Mouse (Mus musculus) G1E-ER4 (cell line): ENCODE data around the gene Pak1. TPM values are rescaled to one million over a fixed set of nuclear protein-coding genes. Genes with fewer than 3 reads are reported as not detected.

Source experiments
- GATA1 ChIP-seq: IDR thresholded peaks from one replicate; pipeline ENCODE4 v1.8.0; 2012; ENCODE audit warnings: low read length, inconsistent platforms
- polyA plus RNA-seq: library from polyadenylated mRNA; stranded (reverse); fragments of >175 nt; gene quantifications from 2 replicates; pipeline ENCODE4 v1.2.3, GENCODE M21; 2012

Gene Pak1
- polyA plus RNA-seq, 1 experiment, result 0.11 TPM

DNA sequence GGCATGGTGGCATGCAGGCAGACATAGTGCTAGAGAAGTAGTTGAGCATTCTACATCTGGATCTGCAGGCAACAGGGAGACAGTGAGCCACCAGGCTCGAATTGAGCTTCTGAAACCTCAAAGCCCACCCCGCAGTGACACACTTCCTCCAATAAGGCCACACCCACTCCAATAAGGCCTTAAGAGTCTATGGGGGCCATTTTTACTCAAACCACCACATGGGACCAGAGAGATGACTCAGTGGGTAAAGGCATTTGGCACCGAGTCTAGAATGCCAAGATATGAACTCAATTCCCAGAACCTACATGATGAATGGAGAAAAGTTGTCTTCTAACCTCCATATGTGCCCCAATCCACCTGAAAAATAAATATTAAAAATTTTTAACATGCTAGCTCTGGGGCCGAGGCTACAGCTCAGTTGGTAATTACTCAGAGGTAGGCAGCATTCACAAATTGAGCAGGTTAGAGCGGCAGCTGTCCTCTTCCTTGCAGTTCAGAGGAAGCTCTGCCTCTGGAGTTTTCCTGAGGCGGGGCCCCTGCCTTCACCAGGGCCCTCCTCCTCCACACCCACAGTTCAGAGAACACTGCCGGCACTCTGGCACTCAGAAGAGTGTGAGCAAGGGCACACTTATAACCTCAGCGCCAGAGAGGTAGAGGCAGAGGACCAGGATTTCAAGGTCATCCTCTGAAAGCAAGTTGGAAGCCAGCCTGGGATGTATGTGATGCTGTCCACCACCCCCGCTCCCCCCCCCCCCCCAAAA is 21.8 kb upstream of the Pak1 start:
- TF ChIP-seq GATA1, result no peak

DNA sequence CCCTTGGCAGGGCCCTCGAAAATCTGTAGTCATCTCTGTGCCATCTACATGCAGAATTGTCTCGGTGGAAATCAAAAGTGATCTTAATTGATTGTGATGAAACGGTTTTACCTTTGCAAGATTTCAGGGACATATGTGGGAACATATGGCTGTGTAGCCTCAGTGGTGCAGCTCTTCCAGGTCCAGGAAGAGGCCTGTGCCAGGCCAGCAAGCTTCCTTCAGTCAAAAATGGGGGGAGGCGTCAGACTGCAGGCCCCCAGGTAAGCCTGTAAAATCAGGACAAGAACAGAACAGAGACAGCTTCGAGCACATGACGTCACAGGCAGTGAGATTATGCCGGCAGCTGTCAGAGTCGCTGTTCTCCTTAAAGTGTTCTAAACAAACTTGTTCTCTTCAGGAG is 20.5 kb upstream of the Pak1 start:
- TF ChIP-seq GATA1, result no peak

DNA sequence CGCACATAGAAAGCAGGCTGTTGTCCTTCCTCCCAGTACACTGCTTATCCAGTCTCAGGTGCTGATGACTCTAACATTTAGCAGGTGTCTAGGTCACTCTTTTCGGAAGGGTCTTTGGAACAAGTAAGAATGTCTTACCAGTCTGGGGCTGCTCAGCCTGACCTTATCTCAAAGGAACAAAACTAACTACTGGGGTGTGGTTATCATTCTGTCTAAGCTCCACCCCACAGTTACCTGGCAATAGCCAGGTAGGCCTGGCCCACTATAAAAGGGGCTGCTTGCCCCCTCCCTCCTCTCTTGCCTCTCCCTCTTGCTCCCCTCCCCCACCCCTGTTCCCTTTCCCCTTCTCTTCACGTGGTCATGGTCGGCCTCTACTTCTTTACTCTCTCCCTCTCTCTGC is 19.3 kb upstream of the Pak1 start:
- no peak for TF ChIP-seq GATA1

DNA sequence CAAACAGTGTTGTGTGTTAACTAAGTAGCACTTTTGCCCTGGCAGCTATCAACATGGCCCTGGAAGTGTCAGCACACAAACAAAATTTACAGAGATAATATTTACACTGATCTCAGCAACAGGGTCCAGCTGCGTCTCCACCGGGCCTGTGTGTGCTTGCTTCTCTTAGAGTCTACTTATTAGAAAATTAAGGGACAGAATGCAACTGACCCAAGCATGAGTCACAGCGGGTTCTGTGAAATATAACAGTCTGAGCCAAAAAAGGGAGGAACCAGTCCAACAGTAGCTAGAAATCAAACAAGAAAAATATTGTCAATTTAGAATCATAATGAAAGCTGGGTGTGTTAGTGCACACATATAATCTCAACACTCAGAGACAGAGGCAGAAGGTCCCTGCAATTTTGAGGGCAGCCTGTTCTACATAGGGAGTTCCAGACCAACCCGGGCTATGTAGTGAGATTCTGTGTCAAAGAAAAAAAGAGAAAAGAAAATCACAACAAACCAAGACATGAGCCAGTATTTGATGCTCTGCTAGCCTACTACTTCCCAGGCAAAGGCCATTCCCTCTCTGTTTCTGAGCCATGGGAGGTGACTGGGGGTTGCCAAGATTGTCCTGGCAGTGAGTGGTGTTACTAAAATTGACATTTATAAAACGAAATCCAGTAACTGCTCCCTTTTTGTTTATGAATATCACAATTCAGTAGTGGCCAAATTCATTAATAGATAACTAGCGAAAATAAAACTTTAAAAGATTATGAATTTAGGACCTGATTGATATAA is 17.3 kb upstream of the Pak1 start:
- no peak for TF ChIP-seq GATA1

DNA sequence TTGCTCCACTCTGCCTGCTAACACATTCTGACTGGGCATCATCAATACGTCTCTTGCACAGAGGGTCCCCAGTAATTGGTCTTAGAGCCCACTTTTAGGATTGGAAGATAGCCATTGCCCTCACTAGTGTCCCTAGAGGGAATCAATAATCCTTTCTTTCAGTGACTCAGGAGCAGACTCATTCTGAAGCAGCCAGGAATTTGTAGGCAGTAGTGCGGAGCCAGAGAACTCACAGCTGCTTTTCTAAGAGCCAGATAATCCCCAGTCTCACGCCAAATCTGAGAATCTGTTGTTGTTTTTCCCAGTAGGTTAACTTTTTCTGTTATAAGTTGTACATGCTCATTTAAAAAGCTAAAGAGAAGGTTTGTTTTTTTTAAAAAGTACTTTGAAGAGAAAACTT is 13.0 kb upstream of the Pak1 start:
- no peak for TF ChIP-seq GATA1

DNA sequence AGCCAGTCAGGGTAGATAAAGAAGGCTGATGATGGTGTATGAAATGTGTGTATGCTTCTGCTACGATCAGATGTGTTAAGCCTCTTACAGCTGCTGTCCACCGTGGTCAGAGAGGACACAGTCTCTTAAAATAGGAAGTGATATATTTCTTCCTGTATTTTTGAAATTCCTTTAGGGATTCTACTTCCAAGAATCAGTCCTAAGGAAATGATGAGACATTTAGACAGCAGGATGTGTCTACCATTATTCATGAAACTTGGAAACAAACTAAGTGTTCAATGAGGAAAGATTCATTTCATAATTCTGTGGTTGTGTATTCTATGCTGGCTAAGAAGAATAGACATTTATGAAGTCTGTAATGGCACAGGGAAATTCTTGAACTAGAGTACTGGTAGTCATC is 12.4 kb upstream of the Pak1 start:
- TF ChIP-seq GATA1, result no peak

DNA sequence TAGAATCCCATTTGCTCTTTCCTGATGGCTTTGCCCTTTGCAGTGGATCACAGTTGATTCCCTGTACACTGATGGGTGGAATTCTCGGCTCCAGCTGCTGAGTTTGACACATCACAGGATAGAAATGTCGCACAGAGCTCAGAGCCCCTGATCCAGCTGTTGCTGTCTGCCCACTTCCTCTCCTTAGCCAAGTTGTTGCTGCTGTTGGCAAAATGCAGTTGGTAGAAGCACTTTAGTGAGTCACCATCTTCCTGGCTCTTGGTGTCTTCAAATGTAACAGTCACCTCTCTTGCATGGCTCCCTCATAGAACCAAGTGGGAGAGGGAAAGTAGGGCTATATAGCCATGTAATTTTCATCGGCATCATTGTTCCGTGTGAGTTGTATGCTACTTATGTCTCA is 11.2 kb upstream of the Pak1 start:
- TF ChIP-seq GATA1, result no peak

DNA sequence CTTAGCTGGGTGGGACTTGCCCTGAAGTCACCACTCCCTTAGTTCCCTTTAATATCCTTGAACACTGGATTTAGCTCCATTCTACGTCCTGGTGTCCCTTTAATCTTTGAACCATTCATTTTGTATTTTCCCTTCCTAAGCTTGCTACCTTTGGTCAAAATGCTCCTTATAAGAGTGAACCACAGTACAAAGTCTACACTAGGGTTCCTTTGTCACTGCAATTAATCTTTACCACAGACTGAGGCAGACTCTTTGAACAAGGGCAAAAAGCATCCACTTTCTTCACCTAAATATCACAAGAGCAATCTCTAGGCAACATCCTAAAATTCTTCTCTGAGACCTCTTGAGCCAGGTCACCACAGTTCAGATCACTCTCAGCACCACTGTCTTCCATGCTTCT is 8.1 kb upstream of the Pak1 start:
- no peak for TF ChIP-seq GATA1

DNA sequence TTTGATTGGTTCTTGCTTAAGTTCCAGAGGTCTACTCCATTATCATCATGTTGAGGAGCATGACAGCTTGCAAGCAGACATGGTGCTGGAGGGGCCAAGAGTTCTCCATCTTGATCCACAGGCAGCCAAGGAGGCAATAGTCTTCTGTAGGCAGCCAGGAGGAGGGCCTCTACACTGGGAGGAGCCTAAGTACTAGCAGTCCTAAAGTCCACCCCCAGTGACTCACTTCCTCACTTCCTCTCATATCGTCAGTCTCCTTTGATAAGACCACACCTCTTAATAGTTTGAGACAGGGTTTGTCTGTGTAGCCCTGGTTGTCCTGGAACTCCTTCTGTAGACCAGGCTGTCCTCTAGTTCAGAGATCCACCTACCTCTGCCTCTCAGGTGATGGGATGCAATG is 7.5 kb upstream of the Pak1 start:
- TF ChIP-seq GATA1, result no peak

DNA sequence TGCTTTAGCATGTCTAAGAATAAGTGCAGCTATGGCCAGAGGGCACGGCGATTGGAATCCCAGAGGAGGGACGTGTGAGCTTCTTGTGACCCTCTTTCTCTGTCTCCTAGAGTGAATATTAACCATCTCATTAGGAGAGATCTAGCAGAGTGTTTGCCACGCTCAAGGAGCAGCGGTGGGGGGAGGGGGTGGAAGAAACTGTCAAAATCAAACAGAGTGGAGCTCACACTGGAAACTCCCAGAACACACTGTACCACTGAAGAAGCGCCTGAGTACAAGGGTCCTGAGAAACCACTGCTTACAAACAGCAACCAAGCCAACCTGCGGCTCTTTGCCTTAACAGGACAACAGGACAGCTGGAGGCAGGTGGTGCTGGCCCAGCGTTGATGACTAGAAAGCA is 6.8 kb upstream of the Pak1 start:
- no peak for TF ChIP-seq GATA1

DNA sequence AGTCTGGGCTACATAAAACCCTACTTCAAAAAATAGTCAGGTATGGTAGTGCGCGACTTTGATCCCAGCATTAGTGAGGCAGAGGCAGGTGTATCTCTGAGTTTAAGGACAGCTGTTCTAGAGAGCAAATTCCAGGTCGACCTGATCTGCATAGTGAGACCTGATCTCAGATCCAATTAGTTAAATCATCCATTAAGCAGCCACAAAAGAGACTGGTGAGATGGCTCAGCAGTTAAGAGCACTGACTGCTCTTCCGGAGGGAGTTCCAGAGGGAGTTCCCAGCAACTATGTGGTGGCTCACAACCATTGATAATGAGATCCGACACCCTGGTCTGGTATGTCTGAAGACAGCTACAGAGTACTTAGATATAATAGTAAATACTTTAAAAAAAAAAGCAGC is 4.8 kb upstream of the Pak1 start:
- TF ChIP-seq GATA1, result no peak

DNA sequence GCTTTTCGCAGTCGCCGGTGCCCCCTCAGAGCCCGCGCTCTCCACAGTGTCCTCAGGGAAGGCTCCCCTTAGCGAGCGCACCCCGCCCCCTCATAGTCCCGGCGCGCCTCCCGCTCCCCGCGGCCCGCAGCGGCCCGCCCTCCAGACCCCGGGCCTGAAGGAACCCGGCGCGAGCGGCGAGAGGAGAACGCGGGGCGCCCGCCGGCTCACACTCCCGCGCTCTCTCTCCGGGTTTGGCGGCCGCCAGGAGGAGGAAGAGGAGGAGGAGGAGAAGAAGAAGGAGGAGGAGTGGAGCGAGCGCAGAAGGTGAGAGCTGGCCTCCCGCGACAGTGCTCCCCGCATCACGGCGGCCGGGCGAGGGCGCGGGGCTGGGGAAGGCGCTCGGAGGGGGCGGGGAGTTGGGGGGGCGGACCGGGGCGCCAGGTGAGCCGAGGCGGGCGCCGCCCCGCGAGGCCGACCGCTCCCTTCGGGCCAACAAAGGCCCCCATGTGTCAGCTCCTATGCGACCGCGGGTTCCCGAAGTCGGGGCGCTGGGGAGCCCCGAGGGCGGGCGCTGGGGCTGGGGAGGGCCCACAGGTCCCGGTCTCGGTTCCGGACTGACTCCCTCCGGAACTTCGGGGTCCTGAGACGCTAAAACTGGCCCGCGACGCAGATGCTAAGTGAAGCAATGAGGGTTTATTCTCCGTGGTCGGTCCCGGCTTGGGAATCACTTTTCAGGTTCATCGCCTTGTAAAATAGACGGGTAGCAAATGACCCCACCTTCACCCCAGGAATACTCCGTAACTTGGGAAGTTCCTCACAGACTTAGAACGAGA is 535 bp downstream of the Pak1 start:
- TF ChIP-seq GATA1, result no peak

DNA sequence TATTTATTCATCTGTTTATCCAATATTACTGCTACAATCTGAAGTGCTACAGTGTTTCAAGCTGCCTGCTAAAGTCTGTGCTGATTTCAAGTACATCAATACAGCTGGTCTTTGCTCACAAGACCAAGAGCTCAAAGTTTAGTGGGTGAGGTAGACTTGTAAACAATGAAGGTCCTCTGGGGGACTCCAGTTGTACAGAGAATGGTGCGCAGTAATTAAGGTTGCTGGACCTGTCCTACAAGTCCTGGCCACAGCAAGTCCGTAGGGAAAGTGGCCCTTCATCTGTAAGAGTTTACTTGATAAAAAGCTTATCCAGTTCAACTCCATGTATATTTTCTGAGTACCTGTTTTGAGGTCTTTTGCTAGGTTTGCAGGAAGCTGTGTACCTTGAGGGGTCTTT is 1.9 kb downstream of the Pak1 start:
- TF ChIP-seq GATA1, result no peak

DNA sequence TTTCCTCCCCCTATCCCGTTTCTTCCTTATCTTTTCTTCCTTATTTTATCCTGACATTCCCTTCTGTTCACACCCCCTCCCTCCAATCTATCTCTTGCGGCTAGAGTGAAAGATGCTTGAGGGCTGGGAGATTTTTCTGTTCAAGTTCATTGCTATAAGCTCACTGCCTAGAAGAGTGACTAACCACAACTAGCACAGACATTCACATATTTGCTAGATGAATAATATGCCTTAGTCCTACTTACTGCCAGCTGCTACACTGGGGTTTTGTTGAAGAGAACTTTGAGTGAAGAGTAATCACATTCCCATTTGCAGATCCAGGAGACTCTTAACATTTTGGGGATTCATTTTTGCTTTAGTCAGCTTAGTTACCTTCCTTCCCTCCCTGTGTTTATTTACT is 4.0 kb downstream of the Pak1 start:
- no peak for TF ChIP-seq GATA1

DNA sequence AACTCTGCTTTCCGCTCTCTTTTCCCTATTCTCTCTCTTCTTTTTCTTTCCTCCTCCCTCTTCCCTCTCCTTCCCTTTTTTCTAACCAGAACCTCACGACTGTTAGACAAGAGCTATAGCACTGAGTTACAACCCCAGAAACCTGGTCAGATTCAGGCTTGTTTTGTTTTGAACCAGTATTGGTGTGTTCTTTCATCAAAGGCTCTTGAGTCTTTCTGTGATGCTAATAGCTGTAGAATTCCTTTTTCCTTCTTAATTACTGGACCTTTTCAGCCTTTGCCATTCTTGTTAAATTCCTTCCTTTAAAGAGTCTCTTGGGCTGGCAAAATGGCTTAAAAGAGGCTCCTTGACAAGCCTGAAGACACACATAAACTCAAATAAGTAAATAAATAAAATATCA is 14.8 kb downstream of the Pak1 start:
- TF ChIP-seq GATA1, result no peak

DNA sequence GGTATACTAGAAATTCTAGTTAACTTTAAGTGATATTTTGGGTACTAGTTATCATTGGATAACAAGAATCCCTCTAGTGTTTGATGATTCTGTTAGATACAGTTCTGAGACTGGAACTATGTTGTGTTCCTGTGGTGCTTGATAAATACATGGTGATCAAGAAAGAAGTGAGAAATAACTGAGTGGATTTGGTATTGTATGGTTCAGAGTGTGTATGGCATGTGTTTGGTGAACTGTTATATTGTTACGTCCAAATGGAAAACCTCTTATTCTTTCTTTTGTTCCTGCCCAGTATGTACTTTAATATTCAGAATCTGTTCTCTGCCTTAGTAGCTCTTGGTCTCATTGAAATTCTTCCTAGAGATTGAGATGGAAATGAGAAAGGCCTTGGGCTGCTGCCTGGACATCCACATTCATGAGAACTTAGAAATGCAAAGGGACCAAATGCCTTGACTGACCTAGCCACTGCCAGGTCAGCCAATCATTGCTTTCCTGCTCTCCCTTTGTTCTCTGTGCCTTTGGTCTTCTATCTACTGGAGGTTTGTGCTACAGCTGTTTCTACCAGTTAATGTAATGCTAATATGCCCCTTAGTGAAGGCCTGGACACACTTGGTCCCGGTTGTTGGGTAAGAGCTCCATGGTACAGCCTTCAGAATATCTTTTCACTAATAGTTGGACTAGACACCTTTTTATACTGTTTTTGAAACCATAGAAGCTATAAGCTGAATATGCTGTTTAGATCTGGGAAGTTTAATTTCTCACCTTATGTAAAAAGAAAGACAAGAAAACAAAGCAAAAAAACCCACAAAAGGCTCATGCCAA is 16.1 kb downstream of the Pak1 start:
- TF ChIP-seq GATA1, result no peak

DNA sequence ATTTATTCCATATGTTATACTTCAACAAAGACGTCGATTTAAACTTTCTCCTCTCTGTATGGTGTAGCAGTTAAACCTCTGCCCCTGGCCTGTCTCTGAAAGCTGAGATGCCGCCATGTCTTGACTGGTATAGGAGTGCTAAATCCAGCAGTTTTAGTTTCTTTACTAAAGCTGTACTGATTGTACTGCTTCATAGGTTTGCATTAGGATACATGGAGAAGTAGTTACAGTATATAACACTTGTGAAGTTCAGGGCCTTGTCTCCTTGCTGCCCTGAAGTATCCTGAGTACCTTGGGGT is 16.7 kb downstream of the Pak1 start:
- no peak for TF ChIP-seq GATA1
